ENCODE assay signal across 8 mouse cellular contexts in genomic region chr11:69016755-69017154, GRCm38 (mm10). TPM values are rescaled to one million over a fixed set of nuclear protein-coding genes. Genes with fewer than 3 reads are reported as not detected.
DNase-seq lines count a peak whose midpoint lies in the region; ATAC-seq and TF ChIP-seq lines count a peak whose summit lies in the region.

No protein-coding gene starts in this region.

- ATAC-seq in forebrain, embryonic 12.5 days (ENCODE audit: low FRiP score): no peak
- ATAC-seq in liver, embryonic 12.5 days: no peak

- H3K36me3 ChIP-seq in heart, embryonic 10.5 days: peaks cover 12% of the 10 kb centered on the region
- peaks cover 9% of the 10 kb centered on the region for H3K36me3 ChIP-seq in C2C12 (ENCODE audit: control insufficient read depth, insufficient read depth)
- H3K36me3 ChIP-seq in forebrain, embryonic 12.5 days (replicated peaks): peaks cover 8% of the 10 kb centered on the region
- peaks cover 11% of the 10 kb centered on the region for H3K36me3 ChIP-seq in liver, embryonic 12.5 days

- H3K27ac ChIP-seq in heart, embryonic 10.5 days: peak overlapping the region; percentile 92
- peak overlapping the region; percentile 87; the same call in 1 of the 2 replicates for H3K27ac ChIP-seq in forebrain, embryonic 12.5 days
- H3K27ac ChIP-seq in liver, embryonic 12.5 days: peak overlapping the region; percentile 91

- no peaks in the 10 kb centered on the region for H3K9me3 ChIP-seq in heart, embryonic 10.5 days
- H3K9me3 ChIP-seq in forebrain, embryonic 12.5 days: no peaks in the 10 kb centered on the region
- H3K9me3 ChIP-seq in liver, embryonic 12.5 days (replicated peaks): no peaks in the 10 kb centered on the region

- H3K9ac ChIP-seq in forebrain, embryonic 12.5 days: peak overlapping the region; percentile 72
- H3K9ac ChIP-seq in liver, embryonic 12.5 days: peak overlapping the region; percentile 77

- peaks cover 43% of the 10 kb centered on the region for H3K79me2 ChIP-seq in C2C12 (ENCODE audit: control insufficient read depth, insufficient read depth)

- peaks cover 15% of the 10 kb centered on the region for H3K79me3 ChIP-seq in C2C12 (ENCODE audit: low read depth)

- DNase-seq in heart, embryonic 10.5 days (ENCODE audit: low spot score): no peak
- DNase-seq in heart, adult 8-10 months (ENCODE audit: low spot score): no peak
- no peak for DNase-seq in adrenal gland, postnatal 25 days
- no peak for DNase-seq in adrenal gland, adult (ENCODE audit: inconsistent age in 2 of 2, low spot score in 1 of 2)
- DNase-seq in ovary, postnatal 10 days (ENCODE audit: low spot score): no peak

- WGBS in heart, embryonic 10.5 days: 59% methylated on average over 3 of the region's 3 CpGs
- 72% methylated on average over 3 of the region's 3 CpGs for WGBS in forebrain, embryonic 12.5 days
- WGBS in liver, embryonic 12.5 days (ENCODE audit: insufficient replicate concordance): 66% methylated on average over 3 of the region's 3 CpGs

- H3K4me2 ChIP-seq in forebrain, embryonic 12.5 days: peak overlapping the region; percentile 78
- peak overlapping the region; percentile 84 for H3K4me2 ChIP-seq in liver, embryonic 12.5 days

- H3K27me3 ChIP-seq in heart, embryonic 10.5 days (ENCODE audit: insufficient read depth, poor library complexity, severe bottlenecking): no peaks in the 10 kb centered on the region
- H3K27me3 ChIP-seq in C2C12 (ENCODE audit: control insufficient read depth, insufficient read depth, insufficient read length): no peaks in the 10 kb centered on the region
- no peaks in the 10 kb centered on the region for H3K27me3 ChIP-seq in forebrain, embryonic 12.5 days
- H3K27me3 ChIP-seq in liver, embryonic 12.5 days (replicated peaks): no peaks in the 10 kb centered on the region

- H3K4me1 ChIP-seq in heart, embryonic 10.5 days: peaks cover 13% of the 10 kb centered on the region
- peaks cover 19% of the 10 kb centered on the region for H3K4me1 ChIP-seq in forebrain, embryonic 12.5 days
- H3K4me1 ChIP-seq in liver, embryonic 12.5 days: peaks cover 47% of the 10 kb centered on the region

- peak overlapping the region; percentile 79 for H3ac ChIP-seq in C2C12 (ENCODE audit: control insufficient read depth, insufficient read length, low read depth)

- TF ChIP-seq CTCF in C2C12 (IDR thresholded peaks at IDR 0.05; ENCODE audit: control insufficient read depth, insufficient read depth, insufficient read length): no peak

- H3K4me3 ChIP-seq in heart, embryonic 10.5 days: peak overlapping the region; percentile 69
- H3K4me3 ChIP-seq in C2C12 (ENCODE audit: insufficient read depth, poor library complexity, severe bottlenecking): peak overlapping the region; percentile 55
- peak overlapping the region; percentile 60 for H3K4me3 ChIP-seq in forebrain, embryonic 12.5 days (replicated peaks)
- H3K4me3 ChIP-seq in liver, embryonic 12.5 days: peak overlapping the region; percentile 71

TF ChIP-seq in C2C12, 6 proteins besides CTCF, POLR2A, EP300 and RAD21:
- TF ChIP-seq MYOD1 (IDR thresholded peaks at IDR 0.05; ENCODE audit: control insufficient read depth, insufficient read length, low read depth): no peak
- no peak for TF ChIP-seq FOSL1 (IDR thresholded peaks at IDR 0.05; ENCODE audit: insufficient read depth, low read length, poor library complexity, severe bottlenecking)
- TF ChIP-seq USF1 (IDR thresholded peaks at IDR 0.05; ENCODE audit: low read depth): no peak
- TF ChIP-seq MYOG (IDR thresholded peaks at IDR 0.05; ENCODE audit: control insufficient read depth, extremely low read depth, insufficient read length): no peak
- TF ChIP-seq MAX (IDR thresholded peaks at IDR 0.05): no peak
- TF ChIP-seq CEBPB (IDR thresholded peaks at IDR 0.05; ENCODE audit: low read depth): no peak
TF ChIP-seq in C2C12: peak in this region for 0.

RNA-seq across cellular contexts. Expression of gene Ctc1, which starts 1.0 kb away (rescaled TPM):
- polyA plus RNA-seq in heart, embryonic 10.5 days (2016; fragmentation: Nextera tagmentation; extraction: Ambion mirVana): 69.0 and 76.7 TPM in 2 replicates
- 10 to 100 TPM; 13.0 to 19.5 (median 14.9) TPM for total RNA-seq in heart, adult 8-10 months (2022)
- polyA plus RNA-seq in C2C12 (2012; fragmentation: generic; extraction: Trizol): 35.0 TPM
- 71.0 and 81.5 TPM in 2 replicates for polyA plus RNA-seq in forebrain, embryonic 12.5 days (2016; fragmentation: Nextera tagmentation; extraction: Ambion mirVana)
- 31.4 and 34.2 TPM in 2 replicates for polyA plus RNA-seq in liver, embryonic 12.5 days (2016; fragmentation: Nextera tagmentation; extraction: Ambion mirVana)
- total RNA-seq in adrenal gland, postnatal 25 days (2021): 32.9 and 33.9 TPM in 2 replicates

RNA-seq across cellular contexts. Expression of gene Pfas, which starts 8.5 kb away (rescaled TPM):
- 30.9 and 35.6 TPM in 2 replicates for polyA plus RNA-seq in heart, embryonic 10.5 days (2016; fragmentation: Nextera tagmentation; extraction: Ambion mirVana)
- total RNA-seq in heart, adult 8-10 months (2022): 1 to 10 TPM; 4.5 to 8.2 (median 5.3) TPM
- polyA plus RNA-seq in C2C12 (2012; fragmentation: generic; extraction: Trizol): 22.2 TPM
- 35.4 and 40.4 TPM in 2 replicates for polyA plus RNA-seq in forebrain, embryonic 12.5 days (2016; fragmentation: Nextera tagmentation; extraction: Ambion mirVana)
- 42.2 and 44.4 TPM in 2 replicates for polyA plus RNA-seq in liver, embryonic 12.5 days (2016; fragmentation: Nextera tagmentation; extraction: Ambion mirVana)
- 39.7 and 40.1 TPM in 2 replicates for total RNA-seq in adrenal gland, postnatal 25 days (2021)

RNA-seq across cellular contexts. Expression of gene Aurkb, which starts 28.7 kb away (rescaled TPM):
- polyA plus RNA-seq in heart, embryonic 10.5 days (2016; fragmentation: Nextera tagmentation; extraction: Ambion mirVana): 110 and 147 TPM in 2 replicates
- under 1 TPM in 2 of 4 experiments, not detected in 2; 0.33 to 0.75 TPM for total RNA-seq in heart, adult 8-10 months (2022)
- 76.6 TPM for polyA plus RNA-seq in C2C12 (2012; fragmentation: generic; extraction: Trizol)
- polyA plus RNA-seq in forebrain, embryonic 12.5 days (2016; fragmentation: Nextera tagmentation; extraction: Ambion mirVana): 163 and 169 TPM in 2 replicates
- polyA plus RNA-seq in liver, embryonic 12.5 days (2016; fragmentation: Nextera tagmentation; extraction: Ambion mirVana): 142 TPM in 2 replicates
- 9.7 and 11.8 TPM in 2 replicates for total RNA-seq in adrenal gland, postnatal 25 days (2021)

RNA-seq across cellular contexts. Expression of gene Rangrf, which starts 41.8 kb away (rescaled TPM):
- 79.6 and 82.1 TPM in 2 replicates for polyA plus RNA-seq in heart, embryonic 10.5 days (2016; fragmentation: Nextera tagmentation; extraction: Ambion mirVana)
- total RNA-seq in heart, adult 8-10 months (2022): 10 to 100 TPM; 81.3 to 98.3 (median 89.4) TPM
- polyA plus RNA-seq in C2C12 (2012; fragmentation: generic; extraction: Trizol): 76.2 TPM
- polyA plus RNA-seq in forebrain, embryonic 12.5 days (2016; fragmentation: Nextera tagmentation; extraction: Ambion mirVana): 54.1 and 57.8 TPM in 2 replicates
- 54.7 and 61.0 TPM in 2 replicates for polyA plus RNA-seq in liver, embryonic 12.5 days (2016; fragmentation: Nextera tagmentation; extraction: Ambion mirVana)
- 20.7 and 22.4 TPM in 2 replicates for total RNA-seq in adrenal gland, postnatal 25 days (2021)

RNA-seq across cellular contexts. Expression of gene Borcs6, which starts 42.8 kb away (rescaled TPM):
- 8.2 and 9.0 TPM in 2 replicates for polyA plus RNA-seq in heart, embryonic 10.5 days (2016; fragmentation: Nextera tagmentation; extraction: Ambion mirVana)
- total RNA-seq in heart, adult 8-10 months (2022): 10 to 100 TPM; 16.1 to 18.7 (median 17.1) TPM
- polyA plus RNA-seq in C2C12 (2012; fragmentation: generic; extraction: Trizol): 14.3 TPM
- polyA plus RNA-seq in forebrain, embryonic 12.5 days (2016; fragmentation: Nextera tagmentation; extraction: Ambion mirVana): 7.4 and 11.1 TPM in 2 replicates
- polyA plus RNA-seq in liver, embryonic 12.5 days (2016; fragmentation: Nextera tagmentation; extraction: Ambion mirVana): 5.3 and 6.1 TPM in 2 replicates
- 23.1 and 32.0 TPM in 2 replicates for total RNA-seq in adrenal gland, postnatal 25 days (2021)
